Mouse (Mus musculus) stomach, embryonic 15.5 days (tissue): ENCODE results near the gene Chka. TPM values are rescaled to one million over a fixed set of nuclear protein-coding genes. Genes with fewer than 3 reads are reported as not detected.
A peak's percentile ranks its signal among the peaks of the same experiment; 100 is the strongest.

ENCODE experiments used
- ATAC-seq: fragments of 200-750 bp; cut with Nextera tagmentation; 2 replicates; pipeline ENCODE4 v1.8.0; 2017; ENCODE audit warnings: low read depth, moderate number of reproducible peaks, moderate TSS enrichment; ENCODE audit not compliant: insufficient read depth, low FRiP score
- H3K27ac ChIP-seq: fragments of 300-500 bp; sonication (generic); 2 replicates; pipeline ENCODE4 v1.5.1; 2015; ENCODE audit warnings: mild to moderate bottlenecking, inconsistent platforms
- H3K27me3 ChIP-seq: fragments of 300-500 bp; sonication (generic); replicated peaks from 2 replicates; pipeline ENCODE4 v1.6.1; 2015; ENCODE audit warnings: inconsistent platforms
- H3K36me3 ChIP-seq: fragments of 300-500 bp; sonication (generic); 2 replicates; pipeline ENCODE4 v1.6.1; 2015; ENCODE audit warnings: inconsistent platforms
- H3K4me1 ChIP-seq: fragments of 300-500 bp; sonication (generic); 2 replicates; pipeline ENCODE4 v1.6.1; 2015; ENCODE audit warnings: inconsistent platforms
- H3K4me2 ChIP-seq: fragments of 300-500 bp; sonication (generic); 2 replicates; pipeline ENCODE4 v1.6.1; 2015; ENCODE audit warnings: mild to moderate bottlenecking, inconsistent platforms
- H3K4me3 ChIP-seq: fragments of 300-500 bp; sonication (generic); replicated peaks from 2 replicates; pipeline ENCODE4 v1.5.1; 2015; ENCODE audit warnings: inconsistent platforms
- H3K9ac ChIP-seq: fragments of 300-500 bp; sonication (generic); 2 replicates; pipeline ENCODE4 v1.6.1; 2015; ENCODE audit warnings: inconsistent platforms
- H3K9me3 ChIP-seq: fragments of 300-500 bp; sonication (generic); 2 replicates; pipeline ENCODE4 v1.6.1; 2016; ENCODE audit warnings: inconsistent platforms
- WGBS: fragments of 180-500 bp; shearing (Covaris S2); methylation state at CpG from one replicate; pipeline ENCODE4 v1.1.7; 2015; 5-methylcytosine and 5-hydroxymethylcytosine counted together
- polyA plus RNA-seq: library from polyadenylated mRNA; unstranded; fragments of >200 nt; fragmentation: Nextera tagmentation; extraction: Ambion mirVana; gene quantifications from 2 replicates; pipeline ENCODE4 v1.2.1, GENCODE M21; 2015

Chka gene
- polyA plus RNA-seq, 1 experiment from 2014 or later = 56.9 TPM

GRCm38 (mm10) chr19:3942315-3942714, 90.7 kb downstream of the Chka start:
- no peak overlapping the region for H3K4me3 ChIP-seq
- 80% methylated on average over 7 of the region's 7 CpGs for WGBS
- no peaks in the 10 kb centered on the region for H3K27me3 ChIP-seq
- ATAC-seq = no peak; the same call in 1 of the 2 replicates
- H3K36me3 ChIP-seq = no peaks in the 10 kb centered on the region
- H3K4me1 ChIP-seq = 0 out of 2 replicates have a peak, but pooled peaks cover 6% of the 10 kb centered on the region
- no peak overlapping the region for H3K4me2 ChIP-seq
- H3K9me3 ChIP-seq = no peaks in the 10 kb centered on the region
- H3K27ac ChIP-seq = no peak overlapping the region
- no peak overlapping the region for H3K9ac ChIP-seq

- Histone ChIP-seq H3K36me3 (no peaks in the 10 kb centered on the region), H3K9me3 (no peaks in the 10 kb centered on the region), H3K27me3 (no peaks in the 10 kb centered on the region), H3K27ac (no peak overlapping the region), H3K9ac (no peak overlapping the region), H3K4me2 (peak overlapping the region; percentile 41), H3K4me1 (0 out of 2 replicates have a peak, but pooled peaks cover 6% of the 10 kb centered on the region), H3K4me3 (peak overlapping the region; percentile 19; the same call in 1 of the 2 replicates)
- ATAC-seq = 0 out of 2 replicates have a peak, but pooled peaks have one; percentile 70
- 19% methylated on average over 27 of the region's 27 CpGs for WGBS
Measured at GRCm38 (mm10) chr19:3942986-3943735, 91.6 kb downstream of the Chka start.

Other genes with a start within 250 kb of the Chka start
- gene Lrp5, start 165.2 kb upstream of the Chka start, polyA plus RNA-seq = 5.3 and 6.2 TPM in 2 replicates
- gene 1810055G02Rik, start 143.5 kb upstream of the Chka start, polyA plus RNA-seq = 31.6 and 35.9 TPM in 2 replicates
- gene Kmt5b, start 84.4 kb upstream of the Chka start, polyA plus RNA-seq = 24.4 and 26.3 TPM in 2 replicates
- 34.7 and 42.6 TPM in 2 replicates for gene Tcirg1, start 55.4 kb downstream of the Chka start, polyA plus RNA-seq
- gene Ndufs8, start 61.0 kb downstream of the Chka start, polyA plus RNA-seq = 312 and 320 TPM in 2 replicates
- gene Aldh3b1, start 78.0 kb downstream of the Chka start, polyA plus RNA-seq = 3.6 and 4.2 TPM in 2 replicates
- gene Unc93b1, start 83.4 kb downstream of the Chka start, polyA plus RNA-seq = 21.4 and 22.2 TPM in 2 replicates
- 0.06 and 0.12 TPM in 2 replicates for gene Aldh3b3, start 106.9 kb downstream of the Chka start, polyA plus RNA-seq
- gene Aldh3b2, start 120.6 kb downstream of the Chka start, polyA plus RNA-seq = 14.6 and 22.8 TPM in 2 replicates
- gene Acy3, start 134.8 kb downstream of the Chka start, polyA plus RNA-seq = 9.2 and 9.8 TPM in 2 replicates
- gene Tbx10, start 141.0 kb downstream of the Chka start, polyA plus RNA-seq = 0.21 and 0.31 TPM in 2 replicates
- 32.2 and 33.6 TPM in 2 replicates for gene Nudt8, start 148.8 kb downstream of the Chka start, polyA plus RNA-seq
- 3.5 and 3.8 TPM in 2 replicates for gene Gm49405, start 148.9 kb downstream of the Chka start, polyA plus RNA-seq
- gene Doc2g, start 151.5 kb downstream of the Chka start, polyA plus RNA-seq = 4.0 and 4.5 TPM in 2 replicates
- 198 and 218 TPM in 2 replicates for gene Ndufv1, start 161.0 kb downstream of the Chka start, polyA plus RNA-seq
- 711 and 842 TPM in 2 replicates for gene Gstp1, start 186.2 kb downstream of the Chka start, polyA plus RNA-seq
- 13.2 and 19.1 TPM in 2 replicates for gene Gstp2, start 194.2 kb downstream of the Chka start, polyA plus RNA-seq
- gene Gstp3, start 207.8 kb downstream of the Chka start, polyA plus RNA-seq = 3.3 and 7.1 TPM in 2 replicates
- 3.1 and 3.6 TPM in 2 replicates for gene Cabp2, start 229.8 kb downstream of the Chka start, polyA plus RNA-seq
- gene Cdk2ap2, start 245.4 kb downstream of the Chka start, polyA plus RNA-seq = 121 and 130 TPM in 2 replicates
- 12.9 and 16.2 TPM in 2 replicates for gene Pitpnm1, start 248.2 kb downstream of the Chka start, polyA plus RNA-seq